Mouse (Mus musculus): ENCODE results near the gene Cep170b. TPM values are rescaled to one million over a fixed set of nuclear protein-coding genes. Genes with fewer than 3 reads are reported as not detected.

Gene Cep170b
- total and polyA plus RNA-seq, 2 experiments from 2014 or later, result 39.0 to 118 TPM

DNA sequence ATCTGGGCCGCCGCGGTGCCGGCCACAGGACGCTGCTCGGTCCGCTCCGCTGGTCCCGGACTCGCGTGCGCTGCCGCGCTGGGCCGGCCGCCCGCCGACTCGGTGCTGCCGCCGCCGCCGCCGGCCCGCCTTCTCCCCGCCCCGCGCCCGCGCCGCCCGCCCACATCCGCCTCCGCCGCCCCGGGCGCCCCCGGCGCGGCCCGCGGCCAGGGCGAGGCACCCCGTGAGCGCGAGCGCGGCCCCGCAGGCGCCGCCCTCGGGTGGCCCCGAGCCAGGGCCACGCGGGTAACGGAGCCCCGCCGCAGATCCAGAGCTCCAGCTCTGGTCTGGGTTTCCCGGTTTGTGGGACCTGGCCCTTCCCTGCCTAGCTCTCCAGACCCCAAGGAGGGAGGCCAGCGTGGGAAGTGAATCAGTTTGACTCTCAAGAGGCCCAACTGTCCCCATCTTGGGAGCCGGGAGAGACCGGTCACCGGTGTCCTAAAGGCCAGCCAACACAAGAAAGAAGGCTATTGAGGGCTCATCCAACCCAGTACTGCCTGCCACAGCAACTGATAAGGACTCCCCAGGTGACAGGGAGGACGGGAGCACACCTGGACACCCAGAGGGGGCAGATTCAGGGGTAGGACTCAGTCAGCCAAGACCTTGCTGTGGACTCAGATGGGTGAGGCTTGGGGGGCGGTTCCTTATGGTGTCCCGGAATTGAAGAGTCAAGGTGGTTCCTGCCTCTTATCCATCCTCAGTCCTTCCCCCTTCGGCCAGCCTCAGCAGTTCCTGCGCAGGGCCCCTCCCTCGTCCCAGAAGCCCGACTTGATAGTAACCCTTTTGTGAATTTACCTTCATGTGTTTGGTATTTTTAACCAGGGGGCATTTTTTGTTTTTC, 45.9 kb upstream of the Cep170b start, which contains the start of gene Akt1:
Gene Akt1, minus strand, starts transcription at position 753 of the 880 bp plus-strand sequence.
- DNase-seq (ENCODE audit: low spot score), result peak; percentile 68
- Histone ChIP-seq H3K27ac (peak within 1 kb of the TSS; percentile 95), H3K4me1 (ENCODE audit: insufficient read depth, low read length) (peaks cover 26% of the 10 kb centered on the region), H3K36me3 (ENCODE audit: insufficient read depth, low read length) (peaks cover 19% of the 10 kb centered on the region), H3K4me3 (ENCODE audit: low read length) (peak within 1 kb of the TSS; percentile 92), H3K9me3 (ENCODE audit: low read length) (no peaks in the 10 kb centered on the region), H3K9ac (replicated peaks; ENCODE audit: low read length) (peak within 1 kb of the TSS; percentile 98), H3K27me3 (ENCODE audit: insufficient read depth, low read length) (0 out of 2 replicates have a peak, but pooled peaks cover 9% of the 10 kb centered on the region), H3K4me2 (ENCODE audit: low read depth, low read length) (peak within 1 kb of the TSS; percentile 90)
- WGBS, result under 1% methylated on average over 53 of the region's 70 CpGs
- peak; percentile 10; the same call in 1 of the 2 replicates for ATAC-seq
- TF ChIP-seq CTCF (IDR thresholded peaks at IDR 0.05; ENCODE audit: low read depth), result no peak

DNA sequence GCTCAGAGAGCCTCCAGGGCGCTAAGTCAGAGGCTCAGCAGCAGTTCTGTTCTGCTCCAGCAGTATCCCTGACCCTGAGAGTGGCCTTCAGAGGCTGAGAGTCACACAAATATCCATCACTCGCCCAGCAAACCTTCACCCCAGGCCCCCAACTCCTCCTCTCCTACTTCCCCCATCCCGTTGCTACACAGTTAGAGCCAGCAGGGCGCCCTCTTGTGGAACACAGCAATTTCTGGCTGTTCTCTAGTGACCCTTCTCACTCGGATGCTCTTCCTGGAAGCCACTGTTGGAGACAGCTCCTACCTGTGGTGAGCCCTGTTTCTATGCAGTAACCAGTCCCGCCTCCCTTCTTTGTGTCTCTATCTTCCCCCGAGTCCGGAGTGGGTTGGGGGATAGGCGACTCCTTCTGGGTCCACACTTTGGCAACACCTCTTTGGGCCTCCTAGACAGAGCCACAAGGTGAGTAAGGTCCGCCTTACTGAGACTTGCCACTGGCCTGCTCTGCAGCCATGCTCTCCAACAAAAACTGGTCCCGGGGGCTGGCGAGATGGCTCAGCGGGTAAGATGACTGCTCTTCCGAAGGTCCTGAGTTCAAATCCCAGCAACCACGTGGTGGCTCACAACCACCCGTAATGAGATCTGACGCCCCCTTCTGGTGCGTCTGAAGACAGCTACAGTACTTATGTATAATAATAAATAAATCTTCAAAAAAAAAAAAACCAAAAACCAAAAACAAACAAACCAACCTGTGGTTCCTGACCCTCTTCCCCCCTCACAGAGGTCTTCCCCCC, 44.8 kb upstream of the Cep170b start:
- Histone ChIP-seq H3K4me2 (ENCODE audit: low read depth, low read length) (peak overlapping the region; percentile 90), H3K9me3 (ENCODE audit: low read length) (no peaks in the 10 kb centered on the region), H3K4me1 (ENCODE audit: insufficient read depth, low read length) (peaks cover 26% of the 10 kb centered on the region), H3K4me3 (ENCODE audit: low read length) (peak overlapping the region; percentile 92; the same call in 1 of the 2 replicates), H3K9ac (replicated peaks; ENCODE audit: low read length) (0 out of 2 replicates have a peak overlapping the region, but pooled peaks have one; percentile 98), H3K36me3 (ENCODE audit: insufficient read depth, low read length) (peaks cover 9% of the 10 kb centered on the region), H3K27ac (peak overlapping the region; percentile 95; the same call in 1 of the 2 replicates), H3K27me3 (ENCODE audit: insufficient read depth, low read length) (peaks cover 17% of the 10 kb centered on the region)
- DNase-seq (ENCODE audit: low spot score), result peak; percentile 91
- TF ChIP-seq CTCF (IDR thresholded peaks at IDR 0.05; ENCODE audit: low read depth), result peak; percentile 89
- ATAC-seq, result peak; percentile 63
- WGBS, result 12% methylated on average over 18 of the region's 18 CpGs

DNA sequence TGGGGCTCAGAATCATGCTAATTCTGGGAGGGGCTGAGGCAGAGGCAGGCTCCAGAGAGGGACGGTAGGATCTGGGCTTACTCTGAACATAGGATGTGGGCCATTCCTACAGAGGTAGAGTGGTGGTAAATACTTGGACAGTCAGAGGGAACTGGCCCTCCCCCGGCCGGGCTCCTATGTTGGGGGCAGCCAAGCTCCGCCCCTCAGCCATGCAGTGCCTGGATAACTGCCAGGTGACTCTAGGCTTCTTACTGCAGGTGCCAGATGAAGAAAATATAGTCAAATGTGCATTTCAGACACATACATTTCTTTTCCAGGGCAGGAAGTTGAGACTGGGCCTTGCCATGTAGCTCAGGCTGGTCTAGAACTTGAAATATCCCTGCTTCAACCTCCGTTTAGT, 43.2 kb upstream of the Cep170b start:
- 40% methylated on average over 5 of the region's 5 CpGs for WGBS
- Histone ChIP-seq H3K36me3 (ENCODE audit: insufficient read depth, low read length) (no peaks in the 10 kb centered on the region), H3K9me3 (ENCODE audit: low read length) (no peaks in the 10 kb centered on the region), H3K27ac (no peak overlapping the region), H3K4me3 (ENCODE audit: low read length) (no peak overlapping the region), H3K4me1 (ENCODE audit: insufficient read depth, low read length) (peaks cover 13% of the 10 kb centered on the region), H3K4me2 (ENCODE audit: low read depth, low read length) (no peak overlapping the region), H3K9ac (replicated peaks; ENCODE audit: low read length) (no peak overlapping the region), H3K27me3 (ENCODE audit: insufficient read depth, low read length) (peaks cover 17% of the 10 kb centered on the region)
- no peak for TF ChIP-seq CTCF (IDR thresholded peaks at IDR 0.05; ENCODE audit: low read depth)
- ATAC-seq (no peak), DNase-seq (ENCODE audit: low spot score) (no peak)

DNA sequence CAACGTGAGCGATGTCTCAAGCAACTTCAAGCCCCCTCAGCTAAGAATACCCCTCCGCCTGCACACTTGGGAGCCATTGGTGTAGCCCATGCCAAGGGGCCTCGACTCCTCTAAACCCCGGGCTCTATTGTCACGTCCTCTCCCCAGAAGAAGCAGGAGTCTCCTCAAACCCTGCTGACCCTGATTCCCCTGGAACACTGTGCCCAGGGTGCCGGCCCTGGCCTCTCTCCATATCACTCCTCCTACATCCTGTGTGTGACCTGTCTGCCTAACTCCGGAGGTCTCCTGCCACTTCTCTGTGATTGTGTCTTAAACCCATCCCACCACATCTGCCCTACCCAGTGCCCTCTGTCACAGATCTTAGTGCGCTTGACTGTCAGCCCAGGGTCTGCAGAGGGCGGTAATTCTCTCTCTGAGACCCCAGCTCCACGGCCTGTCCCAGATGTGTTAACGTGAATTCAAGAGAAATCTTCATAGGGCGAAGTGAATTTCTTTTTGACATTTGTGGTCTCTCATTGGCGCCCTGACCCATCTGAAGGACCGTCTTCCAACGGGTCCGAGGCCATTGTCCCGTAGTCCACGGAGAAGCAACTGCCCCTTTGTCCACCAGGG, 42.2 kb upstream of the Cep170b start:
- ATAC-seq (no peak), DNase-seq (ENCODE audit: low spot score) (no peak)
- Histone ChIP-seq H3K9me3 (ENCODE audit: low read length) (no peaks in the 10 kb centered on the region), H3K36me3 (ENCODE audit: insufficient read depth, low read length) (no peaks in the 10 kb centered on the region), H3K4me3 (ENCODE audit: low read length) (peak overlapping the region; percentile 51), H3K4me2 (ENCODE audit: low read depth, low read length) (peak overlapping the region; percentile 92), H3K27ac (no peak overlapping the region), H3K27me3 (ENCODE audit: insufficient read depth, low read length) (peaks cover 17% of the 10 kb centered on the region), H3K4me1 (ENCODE audit: insufficient read depth, low read length) (peaks cover 9% of the 10 kb centered on the region; the same call in 1 of the 2 replicates), H3K9ac (replicated peaks; ENCODE audit: low read length) (peak overlapping the region; percentile 47)
- peak; percentile 52 for TF ChIP-seq CTCF (IDR thresholded peaks at IDR 0.05; ENCODE audit: low read depth)
- 17% methylated on average over 19 of the region's 19 CpGs for WGBS

DNA sequence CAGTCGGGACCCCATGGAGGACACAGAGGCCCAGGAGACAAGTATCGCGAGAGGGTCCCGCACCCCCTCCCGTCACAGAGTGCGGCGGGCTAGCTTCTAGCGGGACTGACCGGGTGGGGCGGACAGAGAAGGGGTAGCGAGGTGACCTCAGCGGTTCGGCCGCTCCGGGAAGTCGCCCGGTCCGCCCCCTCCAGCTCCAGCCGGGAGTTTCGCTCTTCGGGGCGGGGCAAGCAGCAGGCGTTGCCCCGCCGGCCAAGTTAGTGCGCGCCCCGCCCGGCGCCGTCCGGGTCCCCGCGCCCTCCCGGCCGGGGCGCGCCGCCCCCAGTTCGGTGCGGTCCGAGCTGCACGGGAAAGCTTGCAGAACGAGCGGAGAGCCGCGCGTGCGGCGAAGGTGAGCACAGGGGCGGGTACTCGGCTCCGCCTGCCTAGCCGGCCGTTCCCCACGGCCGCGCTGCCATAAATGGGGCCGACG, 41.7 kb upstream of the Cep170b start, which contains the start of gene Zbtb42:
Gene Zbtb42, plus strand, starts transcription at position 274 of the 472 bp plus-strand sequence.
- 1% methylated on average over 42 of the region's 60 CpGs for WGBS
- H3K36me3 ChIP-seq (ENCODE audit: insufficient read depth, low read length), result no peaks in the 10 kb centered on the region
- H3K27ac ChIP-seq, result no peak within 1 kb of the TSS
- H3K9me3 ChIP-seq (ENCODE audit: low read length), result no peaks in the 10 kb centered on the region
- H3K9ac ChIP-seq (replicated peaks; ENCODE audit: low read length), result peak within 1 kb of the TSS; percentile 47
- peak; percentile 57 for DNase-seq (ENCODE audit: low spot score)
- peak within 1 kb of the TSS; percentile 92 for H3K4me2 ChIP-seq (ENCODE audit: low read depth, low read length)
- peak within 1 kb of the TSS; percentile 51 for H3K4me3 ChIP-seq (ENCODE audit: low read length)
- TF ChIP-seq CTCF (IDR thresholded peaks at IDR 0.05; ENCODE audit: low read depth), result no peak
- H3K4me1 ChIP-seq (ENCODE audit: insufficient read depth, low read length), result peaks cover 11% of the 10 kb centered on the region; the same call in 1 of the 2 replicates
- H3K27me3 ChIP-seq (ENCODE audit: insufficient read depth, low read length), result peaks cover 17% of the 10 kb centered on the region
- peak; percentile 39 for ATAC-seq
